Mouse (Mus musculus): ENCODE results near the gene Vps53. TPM values are rescaled to one million over a fixed set of nuclear protein-coding genes. Genes with fewer than 3 reads are reported as not detected.

The Vps53 gene
- polyA plus RNA-seq, 1 experiment from 2014 or later: 61.4 TPM

DNA sequence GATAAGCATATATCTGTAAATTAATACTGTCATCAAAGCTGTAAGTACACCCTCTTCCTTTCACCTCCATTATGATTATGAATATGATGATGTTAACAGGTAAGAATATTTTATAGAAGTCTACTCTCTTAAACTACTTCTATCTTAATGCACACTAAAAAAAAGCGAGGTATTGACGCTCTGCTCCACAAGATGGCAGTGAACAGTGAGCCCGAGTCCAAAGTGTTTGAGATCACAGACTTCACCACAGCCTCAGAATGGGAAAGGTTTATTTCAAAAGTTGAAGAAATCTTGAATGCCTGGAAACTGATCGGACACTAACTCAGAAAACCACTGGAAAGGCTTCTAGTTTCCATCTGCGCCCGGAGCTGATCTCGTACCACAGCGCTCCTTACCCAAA lies 85.8 kb downstream of the Vps53 start:
- 90% methylated on average over 8 of the region's 8 CpGs for WGBS
- H3K36me3 ChIP-seq: peaks cover 37% of the 10 kb centered on the region

DNA sequence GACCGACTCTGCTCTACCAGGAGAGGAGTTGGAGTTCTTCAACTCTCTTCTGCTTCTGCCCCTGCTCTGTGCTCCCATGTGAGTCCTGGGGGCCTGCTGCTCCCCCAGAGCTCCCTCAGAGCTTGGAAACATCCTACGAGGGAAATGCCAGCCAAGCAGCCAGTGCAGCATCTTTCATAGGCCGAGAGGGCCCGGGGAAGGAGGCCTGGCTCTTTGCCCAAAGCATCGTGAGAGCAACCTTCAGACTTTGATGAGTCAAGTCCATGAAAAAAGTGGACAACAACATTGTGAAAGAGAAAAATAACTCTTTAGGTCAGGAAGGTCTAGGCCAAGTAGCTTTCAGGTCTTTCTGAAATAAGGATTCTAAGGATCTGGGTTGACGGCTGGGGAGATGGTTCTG lies 89.7 kb downstream of the Vps53 start:
- H3K4me2 ChIP-seq (replicated peaks): no peak overlapping the region
- no peaks in the 10 kb centered on the region for H3K27me3 ChIP-seq
- no peak overlapping the region for H3K27ac ChIP-seq
- H3K4me3 ChIP-seq (replicated peaks): no peak overlapping the region
- H3K4me1 ChIP-seq (replicated peaks): no peaks in the 10 kb centered on the region
- no peaks in the 10 kb centered on the region for H3K9me3 ChIP-seq
- peaks cover 55% of the 10 kb centered on the region for H3K36me3 ChIP-seq
- 90% methylated on average over 6 of the region's 6 CpGs for WGBS
- no peak overlapping the region for H3K9ac ChIP-seq (replicated peaks)
- no peak for ATAC-seq

More for the DNA sequence above, 85.8 kb downstream of the Vps53 start:
- H3K9me3 ChIP-seq: no peaks in the 10 kb centered on the region
- no peak overlapping the region for H3K9ac ChIP-seq (replicated peaks)
- H3K27me3 ChIP-seq: no peaks in the 10 kb centered on the region
- no peak overlapping the region for H3K4me3 ChIP-seq (replicated peaks)
- no peak for ATAC-seq
- H3K4me1 ChIP-seq (replicated peaks): no peaks in the 10 kb centered on the region
- H3K4me2 ChIP-seq (replicated peaks): no peak overlapping the region
- H3K27ac ChIP-seq: no peak overlapping the region

DNA sequence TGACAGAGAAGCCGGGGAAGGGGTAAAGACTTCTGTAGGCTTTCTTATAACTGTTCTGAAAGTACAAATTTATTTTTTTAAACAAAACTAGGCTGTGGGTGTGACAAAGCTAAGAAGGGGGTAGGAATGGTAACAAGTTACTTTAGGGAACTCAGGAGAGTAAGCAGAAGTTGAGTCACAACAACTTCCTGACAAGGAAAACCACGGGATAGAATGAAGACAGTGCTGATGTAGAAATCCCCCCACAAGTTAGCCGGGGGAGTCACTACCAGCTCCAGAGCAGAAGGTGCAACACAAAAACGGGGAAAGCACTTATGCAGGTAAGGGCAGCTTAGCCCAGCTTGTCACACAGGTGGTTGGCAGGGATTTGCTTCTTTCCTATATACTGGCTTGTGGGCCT lies 90.9 kb downstream of the Vps53 start:
- Histone ChIP-seq H3K27ac (no peak overlapping the region), H3K4me3 (replicated peaks) (no peak overlapping the region), H3K4me2 (replicated peaks) (no peak overlapping the region), H3K4me1 (replicated peaks) (no peaks in the 10 kb centered on the region), H3K36me3 (peaks cover 55% of the 10 kb centered on the region), H3K9me3 (no peaks in the 10 kb centered on the region), H3K9ac (replicated peaks) (no peak overlapping the region), H3K27me3 (no peaks in the 10 kb centered on the region)
- 92% methylated on average over 4 of the region's 4 CpGs for WGBS
- ATAC-seq: no peak

DNA sequence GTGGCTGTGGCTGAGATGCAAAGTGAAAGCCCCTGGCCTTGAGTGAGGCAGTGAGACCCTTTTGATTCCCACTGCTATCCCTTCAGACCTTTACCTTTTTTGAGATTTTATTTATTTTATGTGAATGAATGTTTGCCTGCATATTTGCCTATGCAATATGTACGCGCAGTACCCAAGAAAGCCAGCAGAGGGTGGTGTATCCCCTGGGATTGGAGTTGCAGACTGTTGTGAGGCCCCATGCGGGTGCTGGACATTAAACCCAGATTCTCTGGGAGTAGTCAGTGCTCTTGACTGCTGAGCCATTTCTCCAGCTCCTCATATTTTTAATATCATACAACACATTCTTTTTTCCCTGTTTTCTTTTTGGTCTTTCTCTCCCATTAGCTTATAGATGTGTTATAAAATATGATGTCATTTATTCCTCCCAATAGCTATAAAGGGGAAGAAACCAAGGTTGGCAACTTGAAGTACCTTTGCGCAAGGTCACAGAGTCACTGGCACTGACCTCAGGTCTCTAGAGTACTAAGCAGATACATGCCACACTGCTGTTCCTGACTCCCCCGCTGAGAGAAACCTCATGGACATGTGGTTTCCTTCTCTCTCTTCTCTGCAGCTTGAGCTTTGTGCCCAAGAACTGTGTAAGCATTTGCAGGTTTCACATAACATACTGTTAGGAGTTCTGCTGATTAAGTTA lies 93.4 kb downstream of the Vps53 start:
- Histone ChIP-seq H3K36me3 (peaks cover 56% of the 10 kb centered on the region), H3K9me3 (no peaks in the 10 kb centered on the region), H3K27me3 (no peaks in the 10 kb centered on the region), H3K9ac (replicated peaks) (no peak overlapping the region), H3K4me2 (replicated peaks) (no peak overlapping the region), H3K4me1 (replicated peaks) (no peaks in the 10 kb centered on the region), H3K27ac (no peak overlapping the region), H3K4me3 (replicated peaks) (no peak overlapping the region)
- no peak for ATAC-seq
- 68% methylated on average over 5 of the region's 5 CpGs for WGBS

DNA sequence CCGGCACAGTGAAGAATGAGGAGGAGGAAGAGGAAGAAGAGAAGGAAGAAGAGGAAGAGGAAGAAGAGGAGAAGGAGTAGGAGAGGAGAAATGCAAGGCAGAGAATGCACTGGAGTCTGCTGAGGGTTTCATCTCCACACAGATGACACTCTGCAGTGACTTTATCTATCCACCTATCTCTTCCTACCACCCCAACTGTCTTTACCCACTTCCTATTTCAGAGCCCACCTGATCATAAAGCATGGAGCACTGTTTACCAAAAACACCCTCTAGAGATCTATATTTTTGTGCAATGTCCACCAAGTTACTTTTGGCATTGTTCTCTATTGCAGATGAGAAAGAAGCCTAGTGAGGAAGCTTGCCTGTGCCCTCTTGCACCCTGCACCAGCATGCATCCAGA lies 94.5 kb downstream of the Vps53 start:
- Histone ChIP-seq H3K36me3 (peaks cover 64% of the 10 kb centered on the region), H3K27me3 (no peaks in the 10 kb centered on the region), H3K4me2 (replicated peaks) (no peak overlapping the region), H3K4me3 (replicated peaks) (no peak overlapping the region), H3K9ac (replicated peaks) (no peak overlapping the region), H3K9me3 (no peaks in the 10 kb centered on the region), H3K27ac (no peak overlapping the region), H3K4me1 (replicated peaks) (no peaks in the 10 kb centered on the region)
- no peak for ATAC-seq
- 95% methylated on average over 1 of the region's 1 CpGs for WGBS

DNA sequence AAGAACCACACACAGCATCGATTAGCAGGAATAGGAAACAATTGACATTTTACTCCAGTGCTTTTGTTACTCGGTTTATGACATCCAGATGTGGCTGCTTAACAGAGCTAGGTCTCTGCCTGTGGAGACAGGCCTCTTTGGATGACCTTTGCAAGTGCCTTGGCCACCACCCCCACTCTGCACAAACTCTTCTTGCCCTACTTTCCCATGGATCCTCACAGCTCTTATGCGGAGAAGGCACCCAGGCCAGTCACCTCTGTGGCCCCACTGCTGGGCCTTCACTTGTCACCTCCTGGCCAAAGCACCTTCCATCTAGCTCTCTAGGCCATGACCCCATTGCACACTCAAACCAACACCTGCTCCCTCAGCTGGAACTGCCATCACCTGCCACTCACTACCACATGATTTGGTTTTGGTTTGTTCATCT lies 95.5 kb downstream of the Vps53 start:
- H3K4me1 ChIP-seq (replicated peaks): no peaks in the 10 kb centered on the region
- 93% methylated on average over 3 of the region's 3 CpGs for WGBS
- H3K4me2 ChIP-seq (replicated peaks): no peak overlapping the region
- no peaks in the 10 kb centered on the region for H3K27me3 ChIP-seq
- no peak for ATAC-seq
- no peak overlapping the region for H3K4me3 ChIP-seq (replicated peaks)
- H3K27ac ChIP-seq: no peak overlapping the region
- no peak overlapping the region for H3K9ac ChIP-seq (replicated peaks)
- no peaks in the 10 kb centered on the region for H3K9me3 ChIP-seq
- H3K36me3 ChIP-seq: peaks cover 65% of the 10 kb centered on the region

DNA sequence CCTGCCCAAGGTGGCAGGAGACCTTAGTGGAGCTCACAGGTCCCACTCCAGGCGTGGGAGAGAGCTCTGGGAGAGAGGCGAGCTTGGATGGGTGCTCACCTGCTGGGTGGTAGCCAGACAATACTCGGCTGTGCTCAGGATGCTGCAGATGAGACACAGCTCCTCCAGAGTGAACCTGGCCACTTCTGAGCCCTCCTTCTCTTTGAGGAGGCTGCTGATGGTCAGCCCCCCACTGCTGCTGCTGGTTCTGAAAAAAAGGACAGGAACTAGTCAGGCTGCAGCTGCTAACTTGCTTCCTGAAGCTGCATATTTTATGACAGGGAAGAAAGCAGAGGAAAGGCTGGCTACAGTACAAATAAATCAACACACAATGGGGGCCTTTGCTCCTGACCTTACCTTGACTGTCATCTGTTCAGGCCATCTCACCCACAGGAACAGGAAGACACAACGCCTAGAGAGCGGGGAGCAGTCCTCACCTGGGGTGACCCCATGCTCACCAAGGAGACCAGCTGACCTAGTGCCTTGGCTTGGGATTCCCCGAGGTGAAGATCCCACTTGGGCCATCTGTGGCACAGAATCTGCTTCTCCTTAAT lies 98.3 kb downstream of the Vps53 start:
- Histone ChIP-seq H3K4me1 (replicated peaks) (no peaks in the 10 kb centered on the region), H3K36me3 (peaks cover 67% of the 10 kb centered on the region), H3K27me3 (no peaks in the 10 kb centered on the region), H3K4me3 (replicated peaks) (no peak overlapping the region), H3K27ac (no peak overlapping the region), H3K9ac (replicated peaks) (no peak overlapping the region), H3K9me3 (no peaks in the 10 kb centered on the region), H3K4me2 (replicated peaks) (no peak overlapping the region)
- ATAC-seq: no peak
- WGBS: 90% methylated on average over 6 of the region's 6 CpGs

DNA sequence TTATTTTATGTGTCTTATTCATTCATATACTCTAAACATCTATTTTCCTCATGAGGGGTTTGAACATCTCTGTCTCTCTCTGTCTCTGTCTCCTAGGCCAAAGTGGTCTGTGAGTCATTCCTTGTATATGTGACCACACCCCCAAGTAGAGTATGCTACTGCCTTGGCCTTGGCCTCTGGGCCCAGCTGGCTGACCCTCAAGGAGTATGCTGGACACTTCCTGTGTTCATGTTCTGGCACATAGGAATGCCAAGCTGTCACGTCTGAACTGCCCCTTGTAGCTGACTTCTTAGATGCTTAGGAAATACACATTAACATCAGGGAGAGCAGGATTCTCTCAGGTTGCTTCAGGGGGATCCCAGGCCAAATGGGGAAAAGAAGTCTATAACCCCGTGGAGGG lies 99.2 kb downstream of the Vps53 start:
- Histone ChIP-seq H3K9me3 (no peaks in the 10 kb centered on the region), H3K9ac (replicated peaks) (no peak overlapping the region), H3K27me3 (no peaks in the 10 kb centered on the region), H3K4me3 (replicated peaks) (no peak overlapping the region), H3K27ac (no peak overlapping the region), H3K4me2 (replicated peaks) (no peak overlapping the region), H3K36me3 (peaks cover 65% of the 10 kb centered on the region), H3K4me1 (replicated peaks) (no peaks in the 10 kb centered on the region)
- no peak for ATAC-seq
- 76% methylated on average over 2 of the region's 2 CpGs for WGBS

DNA sequence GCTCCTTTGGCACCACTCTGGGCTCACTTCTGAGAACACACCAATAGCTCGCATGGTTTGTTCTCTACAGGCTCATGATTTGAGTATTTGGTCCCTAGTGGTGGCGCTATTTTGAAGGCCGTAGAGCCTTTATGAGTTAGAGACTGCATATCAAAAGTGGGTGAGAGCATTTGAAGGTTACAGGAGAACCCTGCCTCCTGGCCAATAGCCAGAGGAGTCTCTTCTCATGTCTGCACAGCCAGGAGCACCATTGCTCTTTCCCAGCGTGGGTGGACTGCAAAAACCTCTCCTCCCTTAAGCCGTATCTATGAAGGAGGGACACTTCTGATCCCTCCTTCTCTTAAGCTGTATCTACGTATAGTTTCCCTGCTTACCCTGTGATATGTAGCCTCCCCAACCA lies 102.1 kb downstream of the Vps53 start:
- 88% methylated on average over 6 of the region's 6 CpGs for WGBS
- Histone ChIP-seq H3K4me2 (replicated peaks) (no peak overlapping the region), H3K36me3 (peaks cover 80% of the 10 kb centered on the region), H3K27me3 (no peaks in the 10 kb centered on the region), H3K9ac (replicated peaks) (no peak overlapping the region), H3K4me3 (replicated peaks) (no peak overlapping the region), H3K27ac (no peak overlapping the region), H3K9me3 (no peaks in the 10 kb centered on the region), H3K4me1 (replicated peaks) (no peaks in the 10 kb centered on the region)
- no peak for ATAC-seq

DNA sequence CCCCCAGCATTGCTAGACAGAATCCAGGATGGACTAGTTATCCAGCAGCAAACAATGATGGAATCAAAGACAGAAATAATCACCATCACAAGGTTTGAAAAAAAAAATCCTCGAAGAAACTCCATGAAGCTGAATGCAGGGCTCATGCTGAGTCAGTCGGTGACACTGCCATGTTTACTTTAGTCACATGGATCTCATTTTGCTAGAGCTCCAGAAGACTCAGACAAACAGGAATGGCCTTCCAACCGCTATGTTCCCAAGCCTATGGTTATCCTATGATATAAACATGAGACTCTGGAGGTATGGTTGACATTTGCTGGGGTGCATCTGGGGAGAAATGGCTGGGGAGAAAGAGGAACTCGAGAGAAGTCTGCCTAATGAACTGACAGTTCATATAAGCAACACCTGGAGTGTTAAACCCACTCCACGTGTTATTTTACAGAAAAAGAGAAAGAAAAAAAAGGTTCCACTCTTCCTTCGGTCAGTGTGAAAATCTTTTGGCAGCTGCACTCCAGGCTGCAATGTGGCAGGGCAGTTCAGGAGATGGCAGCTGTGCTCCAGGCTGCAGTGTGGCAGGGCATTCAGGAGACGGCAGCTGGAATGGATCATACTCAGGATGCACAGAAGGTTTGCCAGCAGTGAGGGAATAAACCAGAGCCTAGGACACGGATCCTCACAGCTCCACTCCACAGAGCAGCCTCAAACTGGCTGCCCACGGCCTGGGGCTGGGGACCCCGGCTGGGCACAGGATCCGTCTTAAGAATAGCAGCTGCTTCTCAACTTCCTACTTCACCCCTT lies 105.0 kb downstream of the Vps53 start:
- Histone ChIP-seq H3K4me3 (replicated peaks) (no peak overlapping the region), H3K9ac (replicated peaks) (no peak overlapping the region), H3K36me3 (peaks cover 62% of the 10 kb centered on the region), H3K27ac (no peak overlapping the region), H3K4me2 (replicated peaks) (no peak overlapping the region), H3K9me3 (no peaks in the 10 kb centered on the region), H3K27me3 (no peaks in the 10 kb centered on the region), H3K4me1 (replicated peaks) (no peaks in the 10 kb centered on the region)
- 76% methylated on average over 11 of the region's 11 CpGs for WGBS
- no peak for ATAC-seq

DNA sequence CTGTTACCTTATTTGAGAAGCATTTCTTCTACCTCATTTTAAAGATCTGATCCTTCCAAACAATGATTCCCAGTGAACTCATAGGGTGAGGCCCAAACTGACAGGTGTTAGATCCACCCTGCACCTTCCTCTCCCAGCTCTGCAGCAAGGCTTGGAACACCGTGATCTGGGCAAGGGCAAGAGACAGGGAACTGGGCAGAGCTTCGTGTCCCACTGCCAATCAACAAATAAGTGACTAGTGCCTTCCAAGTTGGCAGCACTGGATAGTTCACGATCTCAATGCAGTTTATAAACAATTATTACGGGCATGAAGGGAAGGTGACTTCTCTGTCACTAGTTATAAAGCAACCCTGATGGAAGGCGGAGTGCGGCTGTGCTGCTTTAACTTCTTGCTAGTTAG lies 109.6 kb downstream of the Vps53 start:
- H3K4me3 ChIP-seq (replicated peaks): no peak overlapping the region
- H3K4me1 ChIP-seq (replicated peaks): no peaks in the 10 kb centered on the region
- H3K27ac ChIP-seq: no peak overlapping the region
- peaks cover 54% of the 10 kb centered on the region for H3K36me3 ChIP-seq
- H3K4me2 ChIP-seq (replicated peaks): no peak overlapping the region
- no peaks in the 10 kb centered on the region for H3K9me3 ChIP-seq
- ATAC-seq: no peak
- H3K27me3 ChIP-seq: no peaks in the 10 kb centered on the region
- H3K9ac ChIP-seq (replicated peaks): no peak overlapping the region
- 94% methylated on average over 6 of the region's 6 CpGs for WGBS

DNA sequence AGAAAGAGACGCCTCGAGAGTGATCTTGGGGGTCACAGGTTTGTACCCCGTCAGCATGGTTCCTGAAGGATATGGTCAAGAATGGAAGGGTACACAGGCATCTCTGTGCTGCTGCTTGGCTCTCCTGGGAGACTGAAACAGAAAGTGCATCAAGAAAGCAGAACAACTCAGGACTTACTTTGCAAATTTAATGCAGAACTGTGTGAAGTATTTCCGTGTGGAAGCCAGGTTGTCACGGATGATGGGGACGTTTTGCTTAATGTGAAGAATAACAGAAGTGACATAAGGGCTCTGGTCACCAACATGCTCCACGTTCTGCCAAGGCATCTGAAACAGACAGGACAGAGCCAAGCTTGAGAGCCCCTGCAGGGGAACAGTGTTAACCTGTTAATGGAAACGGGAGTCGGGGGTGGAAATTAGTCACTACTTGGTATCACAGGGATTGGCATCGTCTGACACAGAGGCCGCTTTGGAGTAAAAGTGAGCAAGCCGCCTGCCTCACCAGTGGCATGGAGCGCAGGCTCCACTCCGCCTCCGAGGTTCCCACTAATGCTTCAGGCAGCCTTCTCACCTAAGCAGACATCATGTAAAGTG lies 112.8 kb downstream of the Vps53 start:
- Histone ChIP-seq H3K4me1 (replicated peaks) (no peaks in the 10 kb centered on the region), H3K9me3 (no peaks in the 10 kb centered on the region), H3K9ac (replicated peaks) (no peak overlapping the region), H3K4me2 (replicated peaks) (no peak overlapping the region), H3K27ac (no peak overlapping the region), H3K4me3 (replicated peaks) (no peak overlapping the region), H3K27me3 (no peaks in the 10 kb centered on the region), H3K36me3 (peaks cover 53% of the 10 kb centered on the region)
- no peak for ATAC-seq
- 90% methylated on average over 15 of the region's 15 CpGs for WGBS
